Mouse (Mus musculus) G1E (cell line): ENCODE data around the gene Tas1r2. TPM values are rescaled to one million over a fixed set of nuclear protein-coding genes. Genes with fewer than 3 reads are reported as not detected.

ENCODE experiments used
- ATAC-seq: 2 replicates; pipeline ENCODE4 v1.8.0; 2016; ENCODE audit warnings: mild to moderate bottlenecking; ENCODE audit not compliant: insufficient number of reproducible peaks, poor library complexity, low FRiP score, severe bottlenecking; ENCODE audit errors: extremely low read depth
- DNase-seq: peaks from one replicate; pipeline ENCODE4 v3.0.0; 2012; ENCODE audit warnings: low spot score
- H3K27me3 ChIP-seq: 2 replicates; pipeline ENCODE4 v1.6.1; 2012; ENCODE audit warnings: mild to moderate bottlenecking, low read length, inconsistent platforms; ENCODE audit not compliant: insufficient read depth
- H3K36me3 ChIP-seq: replicated peaks from 2 replicates; pipeline ENCODE3; 2012; ENCODE audit warnings: mild to moderate bottlenecking, inconsistent platforms
- H3K4me1 ChIP-seq: 2 replicates; pipeline ENCODE4 v1.6.1; 2012; ENCODE audit warnings: low read depth, low read length, inconsistent platforms, mixed read lengths; ENCODE audit not compliant: insufficient read depth
- H3K4me3 ChIP-seq: 2 replicates; pipeline ENCODE4 v1.5.1; 2012; ENCODE audit warnings: low read depth, mild to moderate bottlenecking, inconsistent platforms, low read length, moderate library complexity, mixed read lengths
- H3K9me3 ChIP-seq: replicated peaks from 2 replicates; pipeline ENCODE4 v1.6.1; 2012; ENCODE audit warnings: inconsistent platforms
- CTCF ChIP-seq: IDR thresholded peaks from 2 replicates; pipeline ENCODE4 v1.5.1; 2012; ENCODE audit warnings: low read depth, low read length, inconsistent platforms, mixed read lengths
- GATA1 ChIP-seq: IDR thresholded peaks from 2 replicates; pipeline ENCODE4 v1.6.1; 2012; ENCODE audit warnings: borderline replicate concordance, low read length, inconsistent platforms, mixed read lengths
- GATA2 ChIP-seq: IDR thresholded peaks from 2 replicates; pipeline ENCODE4 v1.6.1; 2012; ENCODE audit warnings: low read depth, low read length, inconsistent platforms, borderline replicate concordance
- POLR2AphosphoS5 ChIP-seq: IDR thresholded peaks from 2 replicates; pipeline ENCODE4 v1.6.1; 2012; ENCODE audit warnings: low read depth, low read length, inconsistent platforms; ENCODE audit not compliant: insufficient replicate concordance
- TAL1 ChIP-seq: conservative IDR thresholded peaks from 2 replicates; pipeline ENCODE4 v1.6.1; 2012; ENCODE audit warnings: low read depth, low read length, inconsistent platforms, mixed read lengths
- polyA plus RNA-seq: library from polyadenylated mRNA; stranded (reverse); fragments of >175 nt; gene quantifications from 2 replicates; pipeline ENCODE4 v1.2.3, GENCODE M21; 2012
- total RNA-seq, 2 experiments: library from RNA; stranded (forward) in 1 of 2; stranded (reverse) in 1 of 2; fragments of 200-1000 nt in 1 of 2; fragments of >200 nt in 1 of 2; fragmentation: Nextera tagmentation in 1 of 2; gene quantifications; 2 replicates each; pipeline ENCODE4 v1.2.3; 2014 to 2017

Tas1r2 gene
- total and polyA plus RNA-seq, 3 experiments, result not detected

GRCm38 (mm10) chr4:139689627-139690269 is 36.4 kb downstream of the Tas1r2 start:
- Histone ChIP-seq H3K27me3 (no peaks in the 10 kb centered on the region), H3K4me1 (no peaks in the 10 kb centered on the region), H3K36me3 (no peaks in the 10 kb centered on the region), H3K4me3 (no peak overlapping the region), H3K9me3 (peaks cover 80% of the 10 kb centered on the region)
- no peak for TF ChIP-seq CTCF
- no peak for TF ChIP-seq GATA1
- TF ChIP-seq TAL1, result no peak
- no peak for TF ChIP-seq GATA2
- no peak for TF ChIP-seq POLR2AphosphoS5
- ATAC-seq (no peak), DNase-seq (no peak)

- DNase-seq (no peak), ATAC-seq (no peak)
- H3K36me3 ChIP-seq, result no peaks in the 10 kb centered on the region
- no peaks in the 10 kb centered on the region for H3K4me1 ChIP-seq
- H3K9me3 ChIP-seq, result peaks cover 88% of the 10 kb centered on the region
- no peak overlapping the region for H3K4me3 ChIP-seq
- no peaks in the 10 kb centered on the region for H3K27me3 ChIP-seq
- TF ChIP-seq GATA2, result no peak
- no peak for TF ChIP-seq TAL1
- TF ChIP-seq CTCF, result no peak
- TF ChIP-seq POLR2AphosphoS5, result no peak
- TF ChIP-seq GATA1, result no peak
Measured at GRCm38 (mm10) chr4:139693315-139693714, 40.0 kb downstream of the Tas1r2 start.

- Histone ChIP-seq H3K27me3 (no peaks in the 10 kb centered on the region), H3K4me3 (no peak overlapping the region), H3K4me1 (no peaks in the 10 kb centered on the region), H3K9me3 (peaks cover 88% of the 10 kb centered on the region), H3K36me3 (no peaks in the 10 kb centered on the region)
- ATAC-seq, result no peak
- no peak for DNase-seq
- no peak for TF ChIP-seq TAL1
Measured at GRCm38 (mm10) chr4:139697755-139698154, 44.4 kb downstream of the Tas1r2 start.

DNA sequence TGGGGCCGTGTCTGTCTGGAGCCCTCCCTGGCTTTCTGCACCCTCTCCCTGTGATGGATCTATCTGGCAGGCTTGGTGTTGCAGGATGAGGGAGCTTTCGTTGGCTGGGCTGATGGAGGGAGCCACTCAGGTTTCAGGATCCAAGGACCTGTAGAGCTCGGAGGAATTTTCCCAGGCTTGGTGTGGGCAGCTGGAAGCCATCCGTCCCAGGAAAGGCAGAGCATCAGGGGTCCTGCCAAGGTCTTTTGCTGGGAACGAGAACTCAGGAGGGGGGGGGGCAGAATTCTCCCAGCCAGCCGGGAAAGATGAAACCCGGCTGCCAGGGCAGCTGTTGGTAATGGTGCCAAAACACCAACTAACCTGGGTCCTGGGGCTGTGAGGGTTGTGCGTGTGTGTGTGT is 45.3 kb downstream of the Tas1r2 start:
- Histone ChIP-seq H3K9me3 (peaks cover 84% of the 10 kb centered on the region), H3K4me3 (no peak overlapping the region), H3K36me3 (no peaks in the 10 kb centered on the region), H3K4me1 (no peaks in the 10 kb centered on the region), H3K27me3 (no peaks in the 10 kb centered on the region)
- ATAC-seq (no peak), DNase-seq (no peak)
- no peak for TF ChIP-seq GATA2

DNA sequence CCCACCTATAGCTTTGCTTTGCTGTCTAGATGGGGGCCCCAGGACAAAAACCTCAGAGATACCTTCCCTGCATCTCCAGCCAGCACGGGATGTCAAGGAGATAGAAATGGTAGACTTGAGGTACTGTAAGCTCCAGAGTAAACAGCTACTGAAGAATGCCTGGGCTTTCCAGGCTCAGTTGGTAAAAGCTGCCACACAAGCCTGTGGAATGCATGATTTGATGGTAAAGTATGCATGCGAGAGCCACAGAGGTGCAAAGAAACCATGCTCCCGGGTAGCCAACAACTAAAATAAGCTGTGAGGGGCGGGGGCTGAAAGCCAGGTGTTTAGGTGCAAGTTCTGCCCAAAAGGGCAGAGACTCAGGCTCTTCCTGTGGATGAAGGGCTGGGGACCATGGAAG is 49.6 kb downstream of the Tas1r2 start:
- no peaks in the 10 kb centered on the region for H3K36me3 ChIP-seq
- ATAC-seq (no peak), DNase-seq (no peak)
- H3K4me3 ChIP-seq, result no peak overlapping the region
- TF ChIP-seq TAL1, result no peak
- TF ChIP-seq GATA2, result no peak
- TF ChIP-seq POLR2AphosphoS5, result no peak
- no peak for TF ChIP-seq CTCF
- no peak for TF ChIP-seq GATA1
- H3K9me3 ChIP-seq, result peaks cover 87% of the 10 kb centered on the region
- H3K4me1 ChIP-seq, result no peaks in the 10 kb centered on the region
- no peaks in the 10 kb centered on the region for H3K27me3 ChIP-seq

DNA sequence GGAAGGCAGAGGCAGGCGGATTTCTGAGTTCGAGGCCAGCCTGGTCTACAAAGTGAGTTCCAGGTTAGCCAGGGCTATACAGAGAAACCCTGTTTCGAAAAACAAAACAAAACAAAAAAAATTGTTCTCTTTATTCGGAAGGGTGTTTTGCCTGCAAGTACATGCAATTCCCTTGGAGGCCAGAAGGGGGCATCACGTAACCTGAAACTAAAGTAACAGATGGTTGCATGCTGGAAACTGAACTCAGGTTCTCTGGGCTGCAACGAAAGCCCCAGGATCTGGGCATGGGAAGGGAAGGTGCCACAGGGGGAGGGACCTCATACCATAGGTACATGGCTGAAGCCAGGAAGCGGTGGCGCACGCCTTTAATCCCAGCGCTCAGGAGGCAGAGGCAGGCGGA is 50.1 kb downstream of the Tas1r2 start:
- no peak for DNase-seq
- Histone ChIP-seq H3K36me3 (no peaks in the 10 kb centered on the region), H3K27me3 (no peaks in the 10 kb centered on the region), H3K4me1 (no peaks in the 10 kb centered on the region), H3K4me3 (no peak overlapping the region), H3K9me3 (peaks cover 87% of the 10 kb centered on the region)
- no peak for ATAC-seq
- TF ChIP-seq GATA1 (no peak), GATA2 (no peak), POLR2AphosphoS5 (no peak), TAL1 (no peak), CTCF (no peak)

- H3K27me3 ChIP-seq, result no peaks in the 10 kb centered on the region
- H3K4me3 ChIP-seq, result no peak overlapping the region
- TF ChIP-seq CTCF (no peak), POLR2AphosphoS5 (no peak), GATA1 (no peak), TAL1 (no peak), GATA2 (no peak)
- H3K36me3 ChIP-seq, result no peaks in the 10 kb centered on the region
- DNase-seq (no peak), ATAC-seq (no peak)
- peaks cover 76% of the 10 kb centered on the region for H3K9me3 ChIP-seq
- H3K4me1 ChIP-seq, result no peaks in the 10 kb centered on the region
Measured at GRCm38 (mm10) chr4:139705986-139706385, 52.6 kb downstream of the Tas1r2 start.
